Mouse (Mus musculus): ENCODE results near the gene Etv6.

DNA sequence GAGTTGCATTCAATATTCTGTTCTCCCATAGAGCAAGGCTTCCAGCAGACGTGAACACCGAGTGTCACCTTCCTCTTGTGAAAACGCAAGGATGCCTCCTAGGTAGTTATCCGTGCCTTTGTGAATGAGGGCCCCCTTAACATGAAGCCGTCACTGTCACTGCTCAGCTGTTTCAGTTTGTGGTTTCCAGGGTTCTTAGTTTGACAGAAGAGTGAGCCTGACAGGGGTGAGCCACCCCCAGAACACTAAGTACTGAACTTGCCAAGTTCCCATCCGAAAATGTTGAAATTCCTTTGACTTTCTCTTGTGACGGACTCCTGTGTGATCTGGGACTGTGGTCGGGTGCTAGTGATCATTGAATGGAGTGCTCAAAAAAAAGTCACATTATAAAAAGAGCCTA, 129.5 kb downstream of the Etv6 start:
- TF ChIP-seq CTCF (IDR thresholded peaks at IDR 0.05; ENCODE audit: low read depth) = no peak
- TF ChIP-seq EP300 (IDR thresholded peaks at IDR 0.05; ENCODE audit: low read depth) = no peak
